Mouse (Mus musculus): Measurements from ENCODE around the gene Itm2b. TPM values are rescaled to one million over a fixed set of nuclear protein-coding genes. Genes with fewer than 3 reads are reported as not detected.

Gene Itm2b
- polyA plus RNA-seq, 1 experiment from 2014 or later = 698 TPM

DNA sequence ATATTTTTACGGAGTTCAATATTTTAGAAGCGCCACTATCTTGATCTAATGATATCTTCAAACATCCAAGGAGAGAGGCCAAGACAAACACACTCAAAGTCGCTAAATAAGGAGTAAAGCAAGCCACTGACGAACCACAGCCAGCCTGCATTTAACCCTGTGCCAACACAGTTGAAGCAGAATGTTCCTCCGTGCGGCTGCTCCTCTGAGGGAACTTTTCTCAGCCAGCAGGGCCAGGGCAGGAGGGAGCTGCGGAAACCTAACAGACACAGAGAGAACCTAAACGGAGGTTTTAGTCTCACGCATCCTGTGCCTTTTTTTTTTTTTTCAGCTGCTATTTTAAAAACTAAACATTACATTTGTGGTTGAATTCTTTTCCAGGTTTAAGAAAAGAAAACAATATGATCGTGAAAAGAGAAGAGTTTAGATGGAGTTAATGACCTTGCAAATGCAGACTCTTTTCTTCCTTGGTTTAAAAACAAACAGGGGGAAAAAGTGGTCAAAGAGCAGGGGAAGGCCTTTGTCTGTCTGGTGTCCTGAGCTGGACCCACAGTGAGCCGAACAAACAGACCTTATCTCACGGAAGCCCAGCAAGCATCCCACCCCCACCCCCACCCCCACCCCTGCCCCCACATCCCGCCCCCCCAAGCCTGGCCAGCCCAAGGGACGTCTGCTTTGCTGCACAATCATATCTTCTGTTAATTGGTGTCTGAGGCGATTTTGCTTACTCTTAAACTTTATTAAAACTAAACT lies 15.0 kb upstream of the Itm2b start:
- Histone ChIP-seq H3K9ac (ENCODE audit: low read depth, low read length) (no peak overlapping the region), H3K9me3 (replicated peaks; ENCODE audit: control insufficient read depth, low read length, poor library complexity, severe bottlenecking) (no peaks in the 10 kb centered on the region), H3K27me3 (ENCODE audit: control insufficient read depth, insufficient read depth, low read depth, low read length) (no peaks in the 10 kb centered on the region), H3K27ac (ENCODE audit: low read length) (no peak overlapping the region), H3K4me1 (ENCODE audit: control insufficient read depth, insufficient read depth, low read length) (no peaks in the 10 kb centered on the region), H3K36me3 (ENCODE audit: control insufficient read depth, insufficient read depth, low read length) (no peaks in the 10 kb centered on the region), H3K4me2 (ENCODE audit: low read length) (no peak overlapping the region), H3K4me3 (ENCODE audit: low read depth, low read length) (no peak overlapping the region)
- 28% methylated on average over 15 of the region's 15 CpGs for WGBS
- no peak for ATAC-seq

DNA sequence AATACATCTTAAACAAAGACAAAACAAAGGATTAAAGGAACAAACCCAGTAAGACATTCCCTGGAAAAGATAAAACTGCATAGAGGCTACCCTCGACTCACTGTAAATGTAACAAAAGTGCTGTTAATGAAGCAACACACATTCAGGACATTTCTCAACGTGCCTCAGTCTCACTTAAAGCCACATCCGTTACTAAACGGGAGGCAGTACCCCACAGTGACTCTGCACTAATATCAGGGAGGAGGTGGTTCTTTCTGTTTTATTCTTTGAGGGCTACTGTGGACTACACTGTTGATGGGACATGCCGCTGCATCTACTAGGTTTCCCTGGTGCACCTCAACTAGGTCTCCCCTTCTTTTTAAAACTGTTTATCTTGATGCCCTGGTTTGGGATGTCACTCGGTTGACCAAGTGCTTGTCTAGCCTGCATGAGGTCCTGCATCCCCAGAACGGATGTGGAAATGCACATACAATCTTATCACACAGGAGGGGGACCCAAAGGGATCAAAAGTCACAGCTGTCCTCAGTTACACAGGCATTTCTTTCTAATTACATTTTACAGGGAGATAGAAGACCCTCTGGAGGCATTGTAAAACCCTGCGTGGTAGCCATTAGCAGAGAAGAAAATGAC lies 13.4 kb upstream of the Itm2b start:
- H3K27me3 ChIP-seq (ENCODE audit: control insufficient read depth, insufficient read depth, low read depth, low read length) = no peaks in the 10 kb centered on the region
- H3K4me2 ChIP-seq (ENCODE audit: low read length) = no peak overlapping the region
- H3K27ac ChIP-seq (ENCODE audit: low read length) = no peak overlapping the region
- ATAC-seq = no peak
- no peak overlapping the region for H3K4me3 ChIP-seq (ENCODE audit: low read depth, low read length)
- no peaks in the 10 kb centered on the region for H3K4me1 ChIP-seq (ENCODE audit: control insufficient read depth, insufficient read depth, low read length)
- WGBS = 73% methylated on average over 8 of the region's 8 CpGs
- H3K9ac ChIP-seq (ENCODE audit: low read depth, low read length) = no peak overlapping the region
- no peaks in the 10 kb centered on the region for H3K36me3 ChIP-seq (ENCODE audit: control insufficient read depth, insufficient read depth, low read length)
- no peaks in the 10 kb centered on the region for H3K9me3 ChIP-seq (replicated peaks; ENCODE audit: control insufficient read depth, low read length, poor library complexity, severe bottlenecking)

DNA sequence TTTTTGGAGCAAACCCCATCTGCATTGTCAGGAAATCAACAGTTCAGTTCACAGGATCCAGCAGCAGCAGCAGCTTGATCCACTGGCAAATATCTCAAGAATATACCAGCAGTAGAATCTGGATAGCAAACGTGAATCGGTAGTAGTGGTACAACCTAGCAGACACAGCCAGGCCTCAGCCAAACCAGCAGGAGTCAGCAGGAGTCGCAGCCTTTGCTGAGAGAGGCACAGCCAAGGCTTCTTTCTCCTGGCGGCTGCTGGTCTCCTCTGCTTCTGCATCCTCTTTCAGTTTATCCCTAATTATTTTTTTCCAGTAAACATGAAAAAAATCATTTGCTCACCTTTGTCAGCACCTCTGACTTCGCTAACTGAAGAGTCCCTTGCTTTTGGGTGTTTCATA lies 10.7 kb upstream of the Itm2b start:
- H3K9ac ChIP-seq (ENCODE audit: low read depth, low read length) = no peak overlapping the region
- no peak for ATAC-seq
- no peak overlapping the region for H3K4me2 ChIP-seq (ENCODE audit: low read length)
- no peaks in the 10 kb centered on the region for H3K36me3 ChIP-seq (ENCODE audit: control insufficient read depth, insufficient read depth, low read length)
- no peaks in the 10 kb centered on the region for H3K27me3 ChIP-seq (ENCODE audit: control insufficient read depth, insufficient read depth, low read depth, low read length)
- 52% methylated on average over 5 of the region's 5 CpGs for WGBS
- H3K27ac ChIP-seq (ENCODE audit: low read length) = no peak overlapping the region
- H3K9me3 ChIP-seq (replicated peaks; ENCODE audit: control insufficient read depth, low read length, poor library complexity, severe bottlenecking) = no peaks in the 10 kb centered on the region
- no peaks in the 10 kb centered on the region for H3K4me1 ChIP-seq (ENCODE audit: control insufficient read depth, insufficient read depth, low read length)
- H3K4me3 ChIP-seq (ENCODE audit: low read depth, low read length) = no peak overlapping the region

DNA sequence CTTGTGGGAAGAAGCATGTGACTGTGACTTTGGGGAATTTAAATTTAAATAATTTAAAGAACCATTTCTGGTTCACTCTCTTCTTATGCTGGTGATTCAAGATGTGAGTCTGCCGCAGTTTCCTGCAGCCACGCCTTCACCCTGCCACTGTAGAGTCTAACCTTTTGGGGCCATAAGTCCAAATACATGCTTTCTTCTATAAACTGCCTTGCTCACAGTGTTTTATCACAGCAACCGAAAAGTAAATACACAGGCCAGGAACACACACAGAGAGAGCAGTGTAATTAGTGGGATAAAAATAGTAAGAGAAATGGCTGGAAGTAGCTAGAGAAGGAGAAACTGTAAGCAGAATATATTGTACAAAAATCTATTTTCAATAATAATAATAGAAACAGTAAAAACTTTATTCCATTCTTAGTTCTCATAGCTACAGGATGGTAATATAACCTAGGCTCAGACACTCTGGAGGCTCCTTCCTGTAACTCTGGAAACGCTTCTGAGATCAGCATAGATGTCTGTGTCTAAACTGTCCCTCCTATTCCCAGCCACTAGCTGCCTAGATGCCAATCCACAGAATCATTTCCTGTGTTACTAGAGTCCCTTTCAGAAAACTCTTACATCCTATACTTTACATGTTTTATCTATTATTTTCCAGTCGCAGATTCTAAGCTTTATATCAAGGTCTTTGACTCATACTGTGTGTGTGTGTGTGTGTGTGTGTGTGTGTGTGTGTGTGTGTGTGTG lies 9.3 kb upstream of the Itm2b start:
- no peak overlapping the region for H3K4me3 ChIP-seq (ENCODE audit: low read depth, low read length)
- H3K27me3 ChIP-seq (ENCODE audit: control insufficient read depth, insufficient read depth, low read depth, low read length) = no peaks in the 10 kb centered on the region
- H3K36me3 ChIP-seq (ENCODE audit: control insufficient read depth, insufficient read depth, low read length) = no peaks in the 10 kb centered on the region
- no peak overlapping the region for H3K4me2 ChIP-seq (ENCODE audit: low read length)
- H3K4me1 ChIP-seq (ENCODE audit: control insufficient read depth, insufficient read depth, low read length) = no peaks in the 10 kb centered on the region
- 83% methylated on average over 5 of the region's 5 CpGs for WGBS
- H3K9me3 ChIP-seq (replicated peaks; ENCODE audit: control insufficient read depth, low read length, poor library complexity, severe bottlenecking) = no peaks in the 10 kb centered on the region
- no peak overlapping the region for H3K9ac ChIP-seq (ENCODE audit: low read depth, low read length)
- H3K27ac ChIP-seq (ENCODE audit: low read length) = no peak overlapping the region
- ATAC-seq = no peak

DNA sequence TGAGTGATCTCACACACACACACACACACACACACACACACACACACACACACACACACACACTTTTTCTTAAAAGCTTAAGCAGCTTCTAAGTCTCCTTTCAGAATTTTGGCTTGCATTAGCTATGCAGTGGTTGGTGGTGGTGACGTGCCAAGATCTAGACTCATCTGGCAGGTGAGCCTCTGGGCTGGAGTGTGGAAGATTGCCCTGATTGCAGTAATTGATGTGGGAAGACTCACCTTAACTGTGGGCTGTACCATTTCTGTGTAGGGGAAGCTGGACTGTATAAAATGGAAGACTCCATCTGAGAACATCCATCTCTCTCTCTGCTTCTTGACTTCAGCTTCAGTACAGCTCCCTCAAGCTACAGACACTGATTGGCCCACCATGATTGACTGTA lies 6.4 kb upstream of the Itm2b start:
- H3K4me3 ChIP-seq (ENCODE audit: low read depth, low read length) = no peak overlapping the region
- WGBS = 96% methylated on average over 1 of the region's 1 CpGs

DNA sequence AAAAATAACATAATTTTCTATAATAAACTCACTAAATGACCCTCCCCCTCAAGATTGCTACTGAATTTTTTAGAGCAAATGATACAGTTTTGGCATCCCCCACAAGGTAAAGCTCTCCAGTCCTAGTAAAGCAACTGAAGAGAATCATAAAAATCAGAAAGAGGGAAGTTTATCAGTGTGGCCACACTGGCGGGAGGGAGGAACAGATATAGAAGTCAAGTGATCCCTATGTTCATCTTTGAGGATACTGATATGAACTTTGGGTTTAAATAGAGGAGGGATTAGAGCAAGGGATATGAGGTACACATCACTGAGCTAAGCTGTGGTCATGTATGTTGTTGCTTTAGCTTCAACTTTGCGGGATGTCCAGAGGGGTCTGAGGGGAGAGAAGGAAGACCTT lies 5.1 kb upstream of the Itm2b start:
- Histone ChIP-seq H3K9ac (ENCODE audit: low read depth, low read length) (no peak overlapping the region), H3K4me1 (ENCODE audit: control insufficient read depth, insufficient read depth, low read length) (peaks cover 5% of the 10 kb centered on the region), H3K27ac (ENCODE audit: low read length) (no peak overlapping the region), H3K4me3 (ENCODE audit: low read depth, low read length) (no peak overlapping the region), H3K9me3 (replicated peaks; ENCODE audit: control insufficient read depth, low read length, poor library complexity, severe bottlenecking) (no peaks in the 10 kb centered on the region), H3K36me3 (ENCODE audit: control insufficient read depth, insufficient read depth, low read length) (no peaks in the 10 kb centered on the region), H3K27me3 (ENCODE audit: control insufficient read depth, insufficient read depth, low read depth, low read length) (no peaks in the 10 kb centered on the region), H3K4me2 (ENCODE audit: low read length) (no peak overlapping the region)
- no peak for ATAC-seq
- WGBS = 97% methylated on average over 2 of the region's 2 CpGs

More for the DNA sequence above, 6.4 kb upstream of the Itm2b start:
- H3K4me1 ChIP-seq (ENCODE audit: control insufficient read depth, insufficient read depth, low read length) = peaks cover 2% of the 10 kb centered on the region; the same call in 1 of the 2 replicates
- no peak for ATAC-seq
- H3K27ac ChIP-seq (ENCODE audit: low read length) = no peak overlapping the region
- H3K27me3 ChIP-seq (ENCODE audit: control insufficient read depth, insufficient read depth, low read depth, low read length) = no peaks in the 10 kb centered on the region
- H3K36me3 ChIP-seq (ENCODE audit: control insufficient read depth, insufficient read depth, low read length) = no peaks in the 10 kb centered on the region
- no peak overlapping the region for H3K9ac ChIP-seq (ENCODE audit: low read depth, low read length)
- no peaks in the 10 kb centered on the region for H3K9me3 ChIP-seq (replicated peaks; ENCODE audit: control insufficient read depth, low read length, poor library complexity, severe bottlenecking)
- no peak overlapping the region for H3K4me2 ChIP-seq (ENCODE audit: low read length)

DNA sequence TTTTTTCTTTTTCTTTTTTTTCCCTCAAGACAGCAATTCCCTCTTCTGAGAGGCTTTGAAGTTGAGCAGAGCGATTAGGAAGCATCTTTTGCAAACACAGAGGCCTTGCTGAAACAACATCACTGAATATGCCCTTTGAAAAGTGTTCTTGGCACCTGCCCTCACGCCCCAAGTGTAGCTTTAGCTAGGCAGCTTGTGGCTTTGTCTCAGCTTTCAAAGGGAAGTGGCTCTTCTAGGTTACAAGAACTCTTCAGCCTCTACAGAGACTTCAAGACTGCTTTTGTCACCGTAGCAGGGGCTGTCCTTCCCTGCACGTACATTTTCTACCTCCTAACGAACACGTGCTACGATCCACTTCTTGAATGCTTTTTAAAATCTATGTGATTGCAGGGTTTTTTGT lies 4.0 kb upstream of the Itm2b start:
- ATAC-seq = no peak
- Histone ChIP-seq H3K9ac (ENCODE audit: low read depth, low read length) (no peak overlapping the region), H3K36me3 (ENCODE audit: control insufficient read depth, insufficient read depth, low read length) (no peaks in the 10 kb centered on the region), H3K4me1 (ENCODE audit: control insufficient read depth, insufficient read depth, low read length) (peaks cover 5% of the 10 kb centered on the region), H3K27me3 (ENCODE audit: control insufficient read depth, insufficient read depth, low read depth, low read length) (no peaks in the 10 kb centered on the region), H3K4me2 (ENCODE audit: low read length) (no peak overlapping the region), H3K4me3 (ENCODE audit: low read depth, low read length) (no peak overlapping the region), H3K27ac (ENCODE audit: low read length) (peak overlapping the region; percentile 52; the same call in 1 of the 2 replicates), H3K9me3 (replicated peaks; ENCODE audit: control insufficient read depth, low read length, poor library complexity, severe bottlenecking) (no peaks in the 10 kb centered on the region)
- WGBS = 38% methylated on average over 7 of the region's 7 CpGs

DNA sequence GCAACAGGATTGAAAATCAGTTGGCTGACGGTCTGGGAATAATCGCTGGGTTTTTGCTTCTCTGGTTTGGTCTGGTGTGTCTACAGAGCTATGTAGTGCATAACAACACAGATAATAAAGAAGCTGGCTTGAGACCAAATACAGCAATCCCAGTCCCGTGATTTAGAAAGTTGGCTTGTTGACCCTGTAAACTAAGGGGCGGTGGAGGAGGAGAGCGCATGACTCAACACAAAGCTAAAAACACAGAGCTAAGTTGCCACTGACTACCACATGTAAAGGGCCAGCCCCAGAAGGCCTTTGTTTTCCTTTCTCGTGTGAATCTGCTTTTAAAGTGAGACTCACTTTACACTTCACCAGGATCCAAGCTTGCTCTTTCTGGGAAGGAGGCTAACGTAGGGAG lies 3.5 kb upstream of the Itm2b start:
- no peak for ATAC-seq
- H3K36me3 ChIP-seq (ENCODE audit: control insufficient read depth, insufficient read depth, low read length) = no peaks in the 10 kb centered on the region
- no peaks in the 10 kb centered on the region for H3K27me3 ChIP-seq (ENCODE audit: control insufficient read depth, insufficient read depth, low read depth, low read length)
- WGBS = 46% methylated on average over 7 of the region's 7 CpGs
- H3K4me1 ChIP-seq (ENCODE audit: control insufficient read depth, insufficient read depth, low read length) = peaks cover 7% of the 10 kb centered on the region
- no peak overlapping the region for H3K4me2 ChIP-seq (ENCODE audit: low read length)
- peak overlapping the region; percentile 52 for H3K27ac ChIP-seq (ENCODE audit: low read length)
- no peak overlapping the region for H3K4me3 ChIP-seq (ENCODE audit: low read depth, low read length)
- no peaks in the 10 kb centered on the region for H3K9me3 ChIP-seq (replicated peaks; ENCODE audit: control insufficient read depth, low read length, poor library complexity, severe bottlenecking)
- H3K9ac ChIP-seq (ENCODE audit: low read depth, low read length) = no peak overlapping the region

DNA sequence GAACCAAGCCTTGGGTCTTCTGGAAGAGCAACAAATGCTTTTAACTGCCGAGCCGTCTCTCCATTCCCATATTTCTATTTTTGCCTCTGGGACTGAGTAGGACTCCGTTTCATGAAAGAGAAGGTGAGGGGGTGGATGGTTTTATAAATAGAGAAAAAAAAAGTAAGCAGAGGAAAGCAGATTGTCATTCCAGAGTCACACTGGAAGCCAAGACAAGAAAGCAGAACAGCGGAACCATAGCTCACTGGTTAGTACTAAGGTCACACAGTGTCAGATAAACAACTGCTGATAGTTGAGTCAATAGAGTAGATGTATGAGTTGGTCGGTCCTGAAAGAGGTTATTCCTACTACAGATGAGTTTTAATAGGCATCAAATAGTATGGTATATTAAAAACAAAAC lies 1.4 kb upstream of the Itm2b start:
- no peaks in the 10 kb centered on the region for H3K9me3 ChIP-seq (replicated peaks; ENCODE audit: control insufficient read depth, low read length, poor library complexity, severe bottlenecking)
- no peak overlapping the region for H3K4me2 ChIP-seq (ENCODE audit: low read length)
- no peaks in the 10 kb centered on the region for H3K27me3 ChIP-seq (ENCODE audit: control insufficient read depth, insufficient read depth, low read depth, low read length)
- no peaks in the 10 kb centered on the region for H3K36me3 ChIP-seq (ENCODE audit: control insufficient read depth, insufficient read depth, low read length)
- H3K27ac ChIP-seq (ENCODE audit: low read length) = no peak overlapping the region
- 86% methylated on average over 5 of the region's 5 CpGs for WGBS
- ATAC-seq = no peak
- H3K4me1 ChIP-seq (ENCODE audit: control insufficient read depth, insufficient read depth, low read length) = peaks cover 27% of the 10 kb centered on the region
- H3K4me3 ChIP-seq (ENCODE audit: low read depth, low read length) = no peak overlapping the region
- no peak overlapping the region for H3K9ac ChIP-seq (ENCODE audit: low read depth, low read length)
